Mouse (Mus musculus) left cerebral cortex, postnatal 14 days (tissue): Measurements from ENCODE around the gene Gm10096. TPM values are rescaled to one million over a fixed set of nuclear protein-coding genes. Genes with fewer than 3 reads are reported as not detected.
"Not testable (repeated sequence)": the region's sequence is repeated elsewhere in the genome, so short reads cannot be mapped to it uniquely, and the experiment has no call there.

Experiments
- DNase-seq, 2 experiments: peaks; one replicate each; pipeline ENCODE4 v3.0.0; 2021 to 2022; ENCODE audit warnings: low spot score in 2 of 2, mixed read lengths in 1 of 2
- intact Hi-C: fragments of 180-260 bp; cut with DNase I; formaldehyde crosslinking; loops from one replicate; pipeline ENCODE4 v1.15.1; 2025
- long read RNA-seq, 2 experiments: library from polyadenylated mRNA; stranded (forward); transcript quantifications; one replicate each; pipeline ENCODE4 v2.0.0; 2021
- total RNA-seq, 2 experiments: library from RNA; stranded (reverse); gene quantifications; 2 replicates each; pipeline ENCODE4 v1.2.3; 2021

Gm10096 gene
- total RNA-seq, result not detected
- long read RNA-seq, experiment 1, result 0 reads
- long read RNA-seq, experiment 2, result 0 reads

DNA sequence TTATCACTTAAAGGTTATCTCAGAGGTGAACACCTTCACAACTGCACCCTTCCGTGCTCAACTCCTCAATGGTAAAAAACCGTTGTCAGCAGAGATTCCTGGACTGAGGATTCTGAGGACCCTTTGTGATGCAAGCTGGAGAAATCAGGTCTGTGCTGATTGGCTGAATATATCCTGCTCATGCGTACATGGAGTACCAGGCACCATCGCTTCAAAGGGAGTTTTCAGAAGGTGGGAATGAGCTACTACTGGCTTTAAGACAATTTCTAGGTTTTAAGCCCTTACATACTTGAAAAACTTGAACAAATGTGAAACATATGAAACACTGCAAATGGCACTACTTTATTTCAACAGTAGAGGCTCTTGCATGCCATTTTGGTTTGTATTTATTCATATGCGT lies at the start of gene Gm10096:
Gene Gm10096, minus strand, starts transcription at position 101 of the 400 bp plus-strand sequence.
- DNase-seq, intact Hi-C loops: not testable (repeated sequence)
